In genomic region chr5:91562486-91562885, GRCm38 (mm10) we compare ENCODE assay signal across 34 mouse cellular contexts. TPM values are rescaled to one million over a fixed set of nuclear protein-coding genes. Genes with fewer than 3 reads are reported as not detected.
DNase-seq lines count a peak whose midpoint lies in the region; ATAC-seq lines count a peak whose summit lies in the region.
"Had no signal": no experiment of that assay in that cellular context is flagged by ENCODE, and none has a peak within 500 bp of the region (broad histone marks: within the 10 kb centered on the region; RNA-seq: fewer than 3 reads in every experiment).

No protein-coding gene starts in this region.

- H3K27ac ChIP-seq in heart, embryonic 11.5 days (ENCODE audit: low read depth, low read length) = no peak overlapping the region
- H3K27ac ChIP-seq in heart, embryonic 16.5 days (ENCODE audit: low read length) = peak overlapping the region; percentile 58
- H3K27ac ChIP-seq: embryonic facial prominence, embryonic 12.5 days; forebrain, embryonic 15.5 days; hindbrain, embryonic 14.5 days; left cerebral cortex, adult 2 months; limb, embryonic 12.5 days; liver, embryonic 12.5 days; midbrain, embryonic 13.5 days; neural tube, embryonic 13.5 days; stomach, postnatal 0 days had no signal

- 58% methylated on average over 7 of the region's 7 CpGs for WGBS in heart, embryonic 11.5 days (ENCODE audit: insufficient replicate concordance)
- WGBS in heart, embryonic 16.5 days = 51% methylated on average over 7 of the region's 7 CpGs

- ATAC-seq in heart, embryonic 11.5 days (replicated peaks; ENCODE audit: insufficient number of reproducible peaks, low FRiP score, low TSS enrichment) = no peak
- no peak; the same call in 1 of the 2 replicates for ATAC-seq in heart, embryonic 16.5 days (replicated peaks; ENCODE audit: extremely low read depth, insufficient read depth, low FRiP score)
- peak; percentile 58; the same call in 1 of the 2 replicates for ATAC-seq in megakaryocyte-erythroid progenitor cell, adult 5-6 weeks (replicated peaks; ENCODE audit: low FRiP score, low TSS enrichment, poor library complexity, severe bottlenecking)
- ATAC-seq: activated CD4-positive, CD25-positive, alpha-beta regulatory T cell, adult 4 months; forebrain, embryonic 15.5 days; intestine, postnatal 0 days; liver, embryonic 12.5 days; liver, postnatal 0 days; midbrain, embryonic 13.5 days had no signal

- H3K9ac ChIP-seq in heart, embryonic 11.5 days (ENCODE audit: low read depth, low read length) = no peak overlapping the region
- no peak overlapping the region for H3K9ac ChIP-seq in heart, embryonic 16.5 days (ENCODE audit: low read length)
- H3K9ac ChIP-seq: embryonic facial prominence, embryonic 12.5 days; forebrain, embryonic 15.5 days; hindbrain, embryonic 14.5 days; limb, embryonic 12.5 days; liver, embryonic 12.5 days; liver, postnatal 0 days; midbrain, embryonic 13.5 days; neural tube, embryonic 13.5 days had no signal

- H3K27me3 ChIP-seq in heart, embryonic 11.5 days (ENCODE audit: control insufficient read depth, insufficient read depth, low read length) = no peaks in the 10 kb centered on the region
- no peaks in the 10 kb centered on the region for H3K27me3 ChIP-seq in heart, embryonic 16.5 days (ENCODE audit: control insufficient read depth, insufficient read depth, low read length)
- H3K27me3 ChIP-seq: CH12.LX; embryonic facial prominence, embryonic 12.5 days; forebrain, embryonic 15.5 days; limb, embryonic 12.5 days; liver, embryonic 12.5 days; megakaryocyte, embryonic 14.5 days; midbrain, embryonic 13.5 days; neural tube, embryonic 13.5 days had no signal

- DNase-seq in adrenal gland, adult 2 months = peak; percentile 45
- no peak for DNase-seq in adrenal gland, postnatal 4 days (ENCODE audit: low spot score in 2 of 2)
- peak; percentile 80 for DNase-seq in heart, adult 11 months
- DNase-seq in heart, adult 8-10 months (ENCODE audit: low spot score) = no peak
- DNase-seq in layer of hippocampus, postnatal 25 days (ENCODE audit: extremely low spot score in 1 of 2, low spot score in 1 of 2) = no peak
- DNase-seq: cerebellum, adult 11 months; cerebellum, adult 9-10 months; cerebellum, postnatal 36 days; embryo, embryonic 11 days; gastrocnemius, postnatal 10 days; kidney, adult 9 months; kidney, postnatal 10 days; layer of hippocampus, adult 9-11 months; liver, postnatal 0 days; lung, postnatal 36 days; right cerebral cortex, postnatal 4 days; thymus, adult 18-20 months; thymus, postnatal 25 days had no signal

- H3K36me3 ChIP-seq in heart, embryonic 11.5 days (ENCODE audit: control insufficient read depth, insufficient read depth, low read length) = no peaks in the 10 kb centered on the region
- H3K36me3 ChIP-seq in heart, embryonic 16.5 days (ENCODE audit: control insufficient read depth, insufficient read depth) = no peaks in the 10 kb centered on the region
- H3K36me3 ChIP-seq: embryonic facial prominence, embryonic 12.5 days; forebrain, embryonic 15.5 days; limb, embryonic 12.5 days; liver, embryonic 12.5 days; midbrain, embryonic 13.5 days; neural tube, embryonic 13.5 days had no signal

- H3K4me1 ChIP-seq in heart, embryonic 11.5 days (ENCODE audit: control insufficient read depth, insufficient read depth, low read length) = peaks cover 9% of the 10 kb centered on the region; the same call in 1 of the 2 replicates
- peaks cover 39% of the 10 kb centered on the region for H3K4me1 ChIP-seq in heart, embryonic 16.5 days (ENCODE audit: control insufficient read depth, insufficient read depth, low read length)
- H3K4me1 ChIP-seq: embryonic facial prominence, embryonic 12.5 days; midbrain, embryonic 13.5 days; neural tube, embryonic 13.5 days had no signal

- H3K9me3 ChIP-seq in heart, embryonic 11.5 days (replicated peaks; ENCODE audit: control insufficient read depth, low read length) = no peaks in the 10 kb centered on the region; the same call in 1 of the 2 replicates
- H3K9me3 ChIP-seq in heart, embryonic 16.5 days (replicated peaks; ENCODE audit: control insufficient read depth, low read length) = no peaks in the 10 kb centered on the region
- H3K9me3 ChIP-seq: embryonic facial prominence, embryonic 12.5 days; forebrain, embryonic 15.5 days; liver, embryonic 12.5 days; midbrain, embryonic 13.5 days; neural tube, embryonic 13.5 days had no signal

- H3K4me2 ChIP-seq in heart, embryonic 11.5 days = no peak overlapping the region
- H3K4me2 ChIP-seq in heart, embryonic 16.5 days (ENCODE audit: low read depth, low read length) = no peak overlapping the region
- H3K4me2 ChIP-seq: embryonic facial prominence, embryonic 12.5 days; forebrain, embryonic 15.5 days; hindbrain, embryonic 14.5 days; limb, embryonic 12.5 days; liver, embryonic 12.5 days; midbrain, embryonic 13.5 days; neural tube, embryonic 13.5 days had no signal

- no peak overlapping the region for H3K4me3 ChIP-seq in heart, embryonic 11.5 days (ENCODE audit: low read depth, low read length)
- no peak overlapping the region for H3K4me3 ChIP-seq in heart, embryonic 16.5 days (ENCODE audit: low read length)
- H3K4me3 ChIP-seq: embryonic facial prominence, embryonic 12.5 days; forebrain, embryonic 15.5 days; left cerebral cortex, adult 2 months; limb, embryonic 12.5 days; liver, embryonic 12.5 days; megakaryocyte, embryonic 14.5 days; midbrain, embryonic 13.5 days; neural tube, embryonic 13.5 days had no signal

RNA-seq across cellular contexts. Expression of gene Parm1, which starts 45.1 kb away (rescaled TPM):
- total RNA-seq in adrenal gland, adult 2 months (2021) = 100 to 1,000 TPM; 103 to 137 TPM
- polyA plus RNA-seq in adrenal gland, adult 2 months (2012; rRNA removed) = 66.9 and 122 TPM in 2 replicates
- 10 to 100 TPM; 49.4 to 53.2 TPM for total RNA-seq in adrenal gland, postnatal 4 days (2021)
- polyA plus RNA-seq in heart, embryonic 11.5 days (2014; fragmentation: Nextera tagmentation; extraction: Ambion mirVana) = 27.0 and 33.9 TPM in 2 replicates
- polyA plus RNA-seq in heart, embryonic 16.5 days (2015; fragmentation: Nextera tagmentation; extraction: Ambion mirVana) = 30.2 and 32.5 TPM in 2 replicates
- 10 to 100 TPM; 49.1 to 68.8 (median 60.6) TPM for total RNA-seq in heart, adult 8-10 months (2022)
- 6.8 and 11.5 TPM in 2 replicates for total RNA-seq in megakaryocyte-erythroid progenitor cell, adult 5-6 weeks (2014; fragmentation: Nextera tagmentation)
- 6.2 and 7.8 TPM in 2 replicates for total RNA-seq in megakaryocyte-erythroid progenitor cell, adult 5-6 weeks (2017)
- 10 to 100 TPM; 43.2 to 47.1 TPM for total RNA-seq in layer of hippocampus, postnatal 25 days (2021)
- polyA plus RNA-seq: activated CD4-positive, CD25-positive, alpha-beta regulatory T cell, adult 4 months had no signal

Comparison
In these comparisons a context has a peak if more than half of its experiments do, and no peak if none do; other contexts are left out.
1. DNase-seq: peak in adrenal gland, adult 2 months (single experiment) and heart, adult 11 months (single experiment); none in adrenal gland, postnatal 4 days (0 of 2), heart, adult 8-10 months (single experiment) and layer of hippocampus, postnatal 25 days (0 of 2).